Mouse (Mus musculus) neural tube, embryonic 10.5 days (tissue): ENCODE data around the gene Twnk.

Experiments used
- DNase-seq: peaks from one replicate; pipeline ENCODE4 v3.0.0-alpha.2; 2017; ENCODE audit warnings: low spot score; ENCODE audit errors: extremely low spot score

The Twnk gene

GRCm38 (mm10) chr19:45005444-45005843 lies at the start of gene Twnk:
Gene Twnk (plus strand): TSS chr19:45005663.
- DNase-seq, result peak; percentile 47

- DNase-seq, result no peak
These were observed 45.8 kb upstream of the Twnk start for GRCm38 (mm10) chr19:44959633-44960032.

- DNase-seq, result no peak
These were observed 39.5 kb upstream of the Twnk start for GRCm38 (mm10) chr19:44965978-44966377.

- no peak for DNase-seq
These were observed 37.1 kb upstream of the Twnk start for GRCm38 (mm10) chr19:44968329-44968728.

GRCm38 (mm10) chr19:44976636-44977035 lies 28.8 kb upstream of the Twnk start:
- DNase-seq, result no peak

- DNase-seq, result no peak
These were observed 28.3 kb upstream of the Twnk start for GRCm38 (mm10) chr19:44977148-44977547.

GRCm38 (mm10) chr19:44980787-44981186 lies 24.7 kb upstream of the Twnk start:
- DNase-seq, result no peak

GRCm38 (mm10) chr19:44982477-44983115 lies 22.9 kb upstream of the Twnk start:
- DNase-seq, result no peak

GRCm38 (mm10) chr19:44983366-44983765 lies 22.1 kb upstream of the Twnk start:
- DNase-seq, result no peak

GRCm38 (mm10) chr19:44984420-44984819 lies 21.0 kb upstream of the Twnk start:
- no peak for DNase-seq

GRCm38 (mm10) chr19:44985159-44985988 lies 20.1 kb upstream of the Twnk start:
- no peak for DNase-seq

- DNase-seq, result no peak
These were observed 18.5 kb upstream of the Twnk start for GRCm38 (mm10) chr19:44987004-44987403.

- no peak for DNase-seq
These were observed 17.6 kb upstream of the Twnk start for GRCm38 (mm10) chr19:44987851-44988250.

- DNase-seq, result no peak
These were observed 17.1 kb upstream of the Twnk start for GRCm38 (mm10) chr19:44988321-44988720.

GRCm38 (mm10) chr19:44988831-44989566 lies 16.5 kb upstream of the Twnk start, which contains the start of gene Sema4g:
Gene Sema4g (plus strand): TSS chr19:44989101.
- DNase-seq, result peak; percentile 70

GRCm38 (mm10) chr19:44989567-44990495 lies 15.6 kb upstream of the Twnk start:
- no peak for DNase-seq

- no peak for DNase-seq
These were observed 14.4 kb upstream of the Twnk start for GRCm38 (mm10) chr19:44991031-44991430.

GRCm38 (mm10) chr19:44992246-44992645 lies 13.2 kb upstream of the Twnk start:
- no peak for DNase-seq

GRCm38 (mm10) chr19:44992712-44993111 lies 12.8 kb upstream of the Twnk start:
- DNase-seq, result no peak

- DNase-seq, result no peak
These were observed 7.7 kb upstream of the Twnk start for GRCm38 (mm10) chr19:44997786-44998185.

- DNase-seq, result no peak
These were observed 5.8 kb upstream of the Twnk start for GRCm38 (mm10) chr19:44999647-45000046.
